Mouse (Mus musculus) neural tube, embryonic 11.5 days (tissue): ENCODE data around the gene Slc46a1. TPM values are rescaled to one million over a fixed set of nuclear protein-coding genes. Genes with fewer than 3 reads are reported as not detected.

Experiments used
- ATAC-seq: fragments of 200-750 bp; cut with Nextera tagmentation; 2 replicates; pipeline ENCODE4 v1.8.0; 2017; ENCODE audit warnings: moderate number of reproducible peaks, mild to moderate bottlenecking, moderate TSS enrichment, moderate library complexity; ENCODE audit not compliant: insufficient read depth, low FRiP score, low TSS enrichment
- DNase-seq: peaks from one replicate; pipeline ENCODE4 v3.0.0-alpha.2; 2015; ENCODE audit warnings: low spot score
- H3K27ac ChIP-seq: fragments of 300-500 bp; sonication (generic); 2 replicates; pipeline ENCODE4 v1.5.1; 2014; ENCODE audit warnings: low read depth, mild to moderate bottlenecking, low read length
- H3K27me3 ChIP-seq: fragments of 300-500 bp; sonication (generic); 2 replicates; pipeline ENCODE4 v1.6.1; 2014; ENCODE audit warnings: mild to moderate bottlenecking, low read length, mixed read lengths; ENCODE audit not compliant: control insufficient read depth, insufficient read depth
- H3K36me3 ChIP-seq: fragments of 300-500 bp; sonication (generic); 2 replicates; pipeline ENCODE4 v1.6.1; 2014; ENCODE audit warnings: mild to moderate bottlenecking, low read length, moderate library complexity, mixed read lengths; ENCODE audit not compliant: control insufficient read depth, insufficient read depth
- H3K4me1 ChIP-seq: fragments of 300-500 bp; sonication (generic); 2 replicates; pipeline ENCODE4 v1.6.1; 2014; ENCODE audit warnings: low read length, mixed read lengths; ENCODE audit not compliant: control insufficient read depth, insufficient read depth
- H3K4me2 ChIP-seq: fragments of 300-500 bp; sonication (generic); 2 replicates; pipeline ENCODE4 v1.6.1; 2014; ENCODE audit warnings: low read depth, mild to moderate bottlenecking, moderate library complexity
- H3K4me3 ChIP-seq: fragments of 300-500 bp; sonication (generic); 2 replicates; pipeline ENCODE4 v1.5.1; 2014; ENCODE audit warnings: low read depth, low read length
- H3K9ac ChIP-seq: fragments of 300-500 bp; sonication (generic); 2 replicates; pipeline ENCODE4 v1.6.1; 2014; ENCODE audit warnings: mild to moderate bottlenecking, low read length
- H3K9me3 ChIP-seq: fragments of 300-500 bp; sonication (generic); 2 replicates; pipeline ENCODE4 v1.6.1; 2016; ENCODE audit warnings: low read length; ENCODE audit not compliant: control insufficient read depth
- WGBS: fragments of 180-500 bp; shearing (Covaris S2); extraction: QIAGEN DNeasy Blood & Tissue Kit; methylation state at CpG from one replicate; pipeline ENCODE4 v1.1.7; 2014; 5-methylcytosine and 5-hydroxymethylcytosine counted together
- polyA plus RNA-seq: library from polyadenylated mRNA; unstranded; fragments of >200 nt; fragmentation: Nextera tagmentation; extraction: Ambion mirVana; gene quantifications from 2 replicates; pipeline ENCODE4 v1.2.1, GENCODE M21; 2014

Slc46a1 gene
- polyA plus RNA-seq, 1 experiment from 2014 or later = 19.6 TPM

DNA sequence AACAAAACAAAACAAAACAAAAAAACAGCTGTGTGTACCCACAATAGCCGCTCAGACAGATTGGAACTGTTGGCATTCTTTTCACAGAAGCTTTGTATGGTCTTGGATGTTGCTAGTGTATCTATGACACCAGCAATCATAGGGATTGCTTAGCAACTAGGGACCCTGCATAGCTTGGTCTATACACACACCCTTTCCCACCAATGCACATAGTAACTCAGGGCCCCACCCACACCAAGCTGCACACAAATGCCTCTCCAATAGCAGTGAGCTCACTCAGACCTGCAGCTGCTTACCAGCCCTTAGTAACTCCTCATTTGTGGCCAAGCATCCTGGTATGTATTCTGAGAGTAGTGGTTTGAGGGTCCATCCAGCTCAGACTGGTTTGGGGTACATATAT is 17.3 kb upstream of the Slc46a1 start:
- Histone ChIP-seq H3K4me1 (no peaks in the 10 kb centered on the region), H3K36me3 (no peaks in the 10 kb centered on the region), H3K9ac (no peak overlapping the region), H3K27me3 (no peaks in the 10 kb centered on the region), H3K27ac (no peak overlapping the region), H3K4me2 (no peak overlapping the region), H3K4me3 (no peak overlapping the region), H3K9me3 (no peaks in the 10 kb centered on the region)
- DNase-seq (no peak), ATAC-seq (no peak)
- WGBS = 95% methylated on average over 1 of the region's 1 CpGs

DNA sequence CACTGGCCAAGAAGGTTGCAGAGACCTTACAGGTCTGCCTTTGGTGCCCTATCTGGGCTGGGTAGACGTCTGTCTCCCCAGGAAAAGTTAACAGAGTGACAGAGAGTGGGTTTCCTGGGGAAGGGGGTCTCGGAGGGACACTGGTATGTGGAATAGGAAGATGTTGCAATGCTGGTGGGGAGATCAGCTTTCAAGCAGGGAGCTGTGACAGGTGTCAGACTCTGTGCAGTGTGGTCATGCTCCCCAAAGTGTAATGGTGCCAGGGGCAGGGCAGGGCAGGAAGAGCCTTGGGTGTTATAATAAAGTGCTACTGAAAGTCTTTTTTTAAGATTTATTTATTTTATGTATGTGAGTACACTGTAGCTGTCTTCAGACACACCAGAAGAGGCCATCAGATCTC is 15.2 kb upstream of the Slc46a1 start:
- ATAC-seq = no peak
- Histone ChIP-seq H3K36me3 (no peaks in the 10 kb centered on the region), H3K4me3 (no peak overlapping the region), H3K4me1 (no peaks in the 10 kb centered on the region), H3K9ac (no peak overlapping the region), H3K4me2 (no peak overlapping the region), H3K9me3 (no peaks in the 10 kb centered on the region), H3K27me3 (no peaks in the 10 kb centered on the region), H3K27ac (no peak overlapping the region)
- WGBS = 53% methylated on average over 2 of the region's 2 CpGs
- no peak for DNase-seq

DNA sequence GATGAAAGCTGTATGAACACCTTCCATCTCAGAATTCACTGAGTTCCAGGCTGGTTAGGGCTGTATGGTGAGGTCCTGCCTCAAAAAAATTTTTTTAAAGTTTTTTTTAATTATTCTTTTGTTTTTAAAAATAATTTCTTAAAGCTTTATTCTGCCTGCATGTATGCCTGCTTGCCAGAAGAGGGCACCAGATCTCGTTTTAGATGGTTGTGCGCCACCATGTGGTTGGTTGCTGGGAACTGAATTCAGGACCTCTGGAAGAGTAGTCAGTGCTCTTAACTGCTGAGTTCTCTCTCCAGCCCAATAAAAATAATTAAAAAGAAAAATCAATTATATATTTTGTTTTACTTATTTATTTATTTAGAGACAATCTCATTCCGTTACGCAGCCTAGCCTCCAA is 11.8 kb upstream of the Slc46a1 start:
- H3K9me3 ChIP-seq = no peaks in the 10 kb centered on the region
- H3K9ac ChIP-seq = no peak overlapping the region
- ATAC-seq (no peak), DNase-seq (peak; percentile 70)
- no peak overlapping the region for H3K4me2 ChIP-seq
- no peaks in the 10 kb centered on the region for H3K27me3 ChIP-seq
- no peak overlapping the region for H3K4me3 ChIP-seq
- 14% methylated on average over 4 of the region's 4 CpGs for WGBS
- H3K4me1 ChIP-seq = no peaks in the 10 kb centered on the region
- no peaks in the 10 kb centered on the region for H3K36me3 ChIP-seq
- H3K27ac ChIP-seq = no peak overlapping the region

DNA sequence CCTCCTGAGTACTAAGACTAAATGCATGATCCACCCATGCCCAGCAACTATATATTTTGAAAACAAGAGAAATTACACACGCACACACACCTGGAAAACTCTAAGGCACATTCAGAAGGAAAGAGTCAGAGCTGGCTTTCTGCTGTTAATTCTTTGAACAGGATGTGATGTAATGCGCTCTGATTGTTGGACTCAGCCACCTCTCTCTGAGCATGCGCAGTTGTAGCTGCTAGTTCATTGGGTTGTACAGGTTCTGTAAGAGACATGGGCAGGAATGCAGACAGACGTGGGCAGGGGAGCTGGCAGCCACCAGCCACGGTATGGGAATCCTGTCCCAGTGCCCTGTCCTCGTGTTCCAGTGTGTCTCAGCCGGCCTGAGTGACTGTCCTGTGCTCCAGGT is 11.2 kb upstream of the Slc46a1 start:
- Histone ChIP-seq H3K27ac (no peak overlapping the region), H3K27me3 (no peaks in the 10 kb centered on the region), H3K9ac (no peak overlapping the region), H3K9me3 (no peaks in the 10 kb centered on the region), H3K4me3 (no peak overlapping the region), H3K36me3 (no peaks in the 10 kb centered on the region), H3K4me2 (no peak overlapping the region), H3K4me1 (no peaks in the 10 kb centered on the region)
- 69% methylated on average over 7 of the region's 7 CpGs for WGBS
- no peak for DNase-seq
- ATAC-seq = no peak

DNA sequence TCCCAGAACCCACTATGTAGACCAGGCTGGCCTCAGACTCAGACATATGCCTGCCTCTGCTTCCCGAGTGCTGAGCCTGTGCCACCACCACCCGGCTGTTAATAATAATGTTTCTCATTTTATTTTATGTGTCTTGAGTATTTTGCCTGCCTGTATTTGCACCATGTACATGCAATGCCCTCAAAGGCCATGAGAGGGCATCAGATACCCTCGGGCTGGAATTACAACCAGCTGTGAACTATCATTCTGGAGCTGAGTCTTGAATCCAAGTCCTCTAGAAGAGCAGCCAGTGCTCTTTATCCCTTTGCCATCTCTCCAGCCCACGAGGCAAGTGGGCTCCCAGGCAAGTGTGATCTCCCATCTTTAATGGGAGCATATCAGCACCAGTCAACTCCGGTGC is 10.2 kb upstream of the Slc46a1 start:
- no peak overlapping the region for H3K4me3 ChIP-seq
- no peak overlapping the region for H3K9ac ChIP-seq
- H3K27me3 ChIP-seq = no peaks in the 10 kb centered on the region
- ATAC-seq (no peak), DNase-seq (peak; percentile 46)
- H3K4me2 ChIP-seq = no peak overlapping the region
- no peaks in the 10 kb centered on the region for H3K36me3 ChIP-seq
- no peaks in the 10 kb centered on the region for H3K9me3 ChIP-seq
- no peaks in the 10 kb centered on the region for H3K4me1 ChIP-seq
- no peak overlapping the region for H3K27ac ChIP-seq
- WGBS = 50% methylated on average over 5 of the region's 5 CpGs

DNA sequence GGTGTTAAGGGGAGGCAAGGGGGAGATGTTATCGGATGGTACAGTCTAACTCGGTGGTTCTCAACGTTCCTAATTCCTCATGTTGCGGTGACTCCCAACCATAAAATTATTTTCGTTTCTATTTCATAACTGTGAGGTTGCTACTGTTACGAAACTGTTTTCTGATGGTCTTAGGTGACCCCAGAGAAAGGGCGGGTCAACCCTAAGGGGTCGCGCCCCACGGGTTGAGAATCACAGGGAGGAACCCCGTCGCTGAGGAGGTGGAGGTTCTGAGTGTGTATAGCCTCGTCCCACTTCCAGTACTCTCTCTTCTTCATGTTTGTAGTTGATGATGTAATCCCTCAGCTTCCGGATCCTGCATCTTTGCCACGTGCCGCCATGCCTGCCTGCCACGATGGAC is 6.8 kb upstream of the Slc46a1 start:
- Histone ChIP-seq H3K27ac (no peak overlapping the region), H3K9me3 (no peaks in the 10 kb centered on the region), H3K9ac (no peak overlapping the region), H3K4me2 (no peak overlapping the region), H3K36me3 (no peaks in the 10 kb centered on the region), H3K27me3 (no peaks in the 10 kb centered on the region), H3K4me3 (no peak overlapping the region), H3K4me1 (no peaks in the 10 kb centered on the region)
- WGBS = 85% methylated on average over 17 of the region's 17 CpGs
- ATAC-seq = no peak
- no peak for DNase-seq

DNA sequence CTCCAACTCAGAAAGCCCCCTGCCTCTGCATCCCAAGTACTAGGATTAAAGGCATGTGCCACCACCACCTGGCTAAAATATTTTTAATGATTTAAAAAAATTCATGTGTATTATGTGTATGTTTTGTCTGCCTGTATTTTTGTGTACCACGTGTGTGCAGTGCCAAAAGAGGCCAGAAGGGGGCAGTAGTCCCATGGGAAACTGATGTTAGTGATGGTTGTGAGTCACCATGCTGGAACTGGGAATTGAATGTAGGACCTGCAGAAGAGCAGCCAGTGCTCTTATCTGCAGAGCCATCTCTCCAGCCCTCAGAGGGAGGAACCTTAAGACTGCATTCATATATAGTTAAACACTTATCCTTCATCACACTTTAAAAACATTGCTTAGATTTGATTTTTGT is 3.6 kb upstream of the Slc46a1 start:
- Histone ChIP-seq H3K4me2 (no peak overlapping the region), H3K9me3 (no peaks in the 10 kb centered on the region), H3K4me3 (no peak overlapping the region), H3K36me3 (no peaks in the 10 kb centered on the region), H3K27ac (no peak overlapping the region), H3K27me3 (no peaks in the 10 kb centered on the region), H3K9ac (no peak overlapping the region), H3K4me1 (peaks cover 9% of the 10 kb centered on the region; the same call in 1 of the 2 replicates)
- WGBS = 80% methylated on average over 1 of the region's 1 CpGs
- DNase-seq (no peak), ATAC-seq (no peak)

DNA sequence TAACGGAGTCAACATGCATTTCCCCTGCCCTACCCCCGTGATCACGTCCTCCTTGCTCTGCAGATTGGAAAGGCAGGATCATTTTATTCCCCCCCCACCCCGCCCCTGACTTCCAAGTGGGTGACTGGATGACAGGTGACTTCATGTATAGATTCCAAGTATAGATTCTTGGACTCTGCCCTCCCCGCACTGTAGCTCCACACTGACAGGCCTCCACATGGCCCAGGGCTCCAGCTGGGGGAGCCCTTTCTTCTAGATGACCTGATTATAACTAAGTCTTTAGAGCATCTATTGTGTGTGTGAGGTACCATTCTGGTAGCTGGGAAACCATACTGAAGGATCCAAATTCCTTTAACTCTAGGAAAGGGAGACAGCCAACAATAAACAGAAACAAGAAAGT is 2.8 kb upstream of the Slc46a1 start:
- Histone ChIP-seq H3K36me3 (no peaks in the 10 kb centered on the region), H3K4me2 (no peak overlapping the region), H3K27me3 (no peaks in the 10 kb centered on the region), H3K4me3 (no peak overlapping the region), H3K4me1 (peaks cover 9% of the 10 kb centered on the region; the same call in 1 of the 2 replicates), H3K9ac (no peak overlapping the region), H3K27ac (no peak overlapping the region), H3K9me3 (no peaks in the 10 kb centered on the region)
- DNase-seq = no peak
- WGBS = 86% methylated on average over 5 of the region's 5 CpGs
- no peak for ATAC-seq

DNA sequence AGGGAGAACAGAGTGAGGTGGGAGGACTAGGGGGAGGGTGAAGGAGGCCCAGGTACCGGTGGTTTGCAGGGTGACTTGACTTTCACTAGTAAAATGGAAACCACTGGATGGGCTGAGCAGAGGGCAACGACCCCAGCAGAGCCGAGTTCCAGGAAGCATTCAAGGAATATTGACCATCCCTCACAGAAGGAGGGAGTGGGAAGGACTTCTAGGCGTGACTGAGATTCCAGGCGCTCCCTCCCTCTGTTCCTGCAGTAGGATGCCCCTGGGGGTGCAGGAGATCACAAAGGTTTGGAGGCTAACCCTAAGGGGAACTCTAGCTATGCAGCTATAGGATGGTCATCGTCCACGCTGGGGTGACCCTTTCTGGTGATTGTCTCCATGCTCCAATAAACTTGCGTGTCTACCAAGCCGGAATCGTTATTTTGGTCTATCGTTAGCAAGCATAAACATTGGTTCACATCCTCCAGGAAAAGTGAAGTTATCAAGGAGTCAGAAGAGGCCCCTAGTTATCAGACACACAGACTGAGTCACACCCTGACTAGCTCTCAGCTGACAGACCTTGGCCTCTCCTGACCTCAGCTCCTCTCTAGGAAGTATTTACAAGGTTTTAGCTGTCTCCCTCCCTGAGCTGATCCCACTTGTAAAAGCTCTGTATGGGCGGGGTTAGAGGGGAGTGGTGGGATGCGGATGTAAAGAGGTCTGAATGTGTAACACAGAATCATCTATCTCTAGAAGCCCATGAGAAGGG is 2.0 kb upstream of the Slc46a1 start:
- 68% methylated on average over 13 of the region's 13 CpGs for WGBS

More for the DNA sequence above, 2.0 kb upstream of the Slc46a1 start:
- Histone ChIP-seq H3K9ac (no peak overlapping the region), H3K4me1 (peaks cover 9% of the 10 kb centered on the region; the same call in 1 of the 2 replicates), H3K4me3 (no peak overlapping the region), H3K27ac (no peak overlapping the region), H3K4me2 (no peak overlapping the region), H3K27me3 (no peaks in the 10 kb centered on the region), H3K36me3 (no peaks in the 10 kb centered on the region), H3K9me3 (no peaks in the 10 kb centered on the region)
- ATAC-seq (no peak), DNase-seq (no peak)
